Mouse (Mus musculus): ENCODE measurements around the gene Efna2.

- no peak for TF ChIP-seq CTCF (IDR thresholded peaks at IDR 0.05; ENCODE audit: low read depth)
- no peak for TF ChIP-seq EP300 (optimal IDR thresholded peaks at IDR 0.05)
Observed at GRCm38 (mm10) chr10:80131952-80132350, 47.3 kb upstream of the Efna2 start.

All from stomach, postnatal 0 days (tissue).